Mouse (Mus musculus): Measurements from ENCODE around the gene Gmip.

The Gmip gene

GRCm38 (mm10) chr8:69808094-69808863, at the start of gene Gmip:
Gmip (plus strand) TSS chr8:69808679.
- DNase-seq (ENCODE audit: low spot score), result no peak

GRCm38 (mm10) chr8:69761814-69762445, 46.5 kb upstream of the Gmip start:
- DNase-seq (ENCODE audit: low spot score), result no peak

- no peak for DNase-seq (ENCODE audit: low spot score)
Measured at GRCm38 (mm10) chr8:69771221-69771620, 37.3 kb upstream of the Gmip start.

- DNase-seq (ENCODE audit: low spot score), result no peak
Measured at GRCm38 (mm10) chr8:69772106-69772505, 36.4 kb upstream of the Gmip start.

GRCm38 (mm10) chr8:69774503-69775148, 33.9 kb upstream of the Gmip start, which contains the start of gene Gm20422:
Gm20422 (minus strand) TSS chr8:69774886.
- peak; percentile 86 for DNase-seq (ENCODE audit: low spot score)

- no peak for DNase-seq (ENCODE audit: low spot score)
Measured at GRCm38 (mm10) chr8:69775149-69775534, 33.3 kb upstream of the Gmip start.

GRCm38 (mm10) chr8:69777111-69777510, 31.4 kb upstream of the Gmip start:
- no peak for DNase-seq (ENCODE audit: low spot score)

GRCm38 (mm10) chr8:69789105-69789504, 19.4 kb upstream of the Gmip start:
- DNase-seq (ENCODE audit: low spot score), result no peak

GRCm38 (mm10) chr8:69789731-69790130, 18.7 kb upstream of the Gmip start:
- no peak for DNase-seq (ENCODE audit: low spot score)

- no peak for DNase-seq (ENCODE audit: low spot score)
Measured at GRCm38 (mm10) chr8:69790364-69790763, 18.1 kb upstream of the Gmip start.

GRCm38 (mm10) chr8:69790773-69791367, 17.6 kb upstream of the Gmip start, which contains the start of the genes Atp13a1 and Zfp866:
Atp13a1 (plus strand) TSS chr8:69791163.
Zfp866 (minus strand) TSS chr8:69791178.
- peak; percentile 65 for DNase-seq (ENCODE audit: low spot score)

- DNase-seq (ENCODE audit: low spot score), result no peak
Measured at GRCm38 (mm10) chr8:69791415-69792068, 16.9 kb upstream of the Gmip start.

- DNase-seq (ENCODE audit: low spot score), result no peak
Measured at GRCm38 (mm10) chr8:69793666-69794065, 14.8 kb upstream of the Gmip start.

GRCm38 (mm10) chr8:69794096-69794495, 14.4 kb upstream of the Gmip start:
- DNase-seq (ENCODE audit: low spot score), result no peak

GRCm38 (mm10) chr8:69794901-69795300, 13.6 kb upstream of the Gmip start:
- no peak for DNase-seq (ENCODE audit: low spot score)

GRCm38 (mm10) chr8:69796721-69797345, 11.6 kb upstream of the Gmip start:
- DNase-seq (ENCODE audit: low spot score), result no peak

GRCm38 (mm10) chr8:69797661-69798060, 10.8 kb upstream of the Gmip start:
- no peak for DNase-seq (ENCODE audit: low spot score)

- no peak for DNase-seq (ENCODE audit: low spot score)
Measured at GRCm38 (mm10) chr8:69799261-69799660, 9.2 kb upstream of the Gmip start.

GRCm38 (mm10) chr8:69799946-69800345, 8.5 kb upstream of the Gmip start:
- DNase-seq (ENCODE audit: low spot score), result no peak

GRCm38 (mm10) chr8:69801796-69802195, 6.7 kb upstream of the Gmip start:
- no peak for DNase-seq (ENCODE audit: low spot score)

GRCm38 (mm10) chr8:69802216-69802615, 6.3 kb upstream of the Gmip start:
- no peak for DNase-seq (ENCODE audit: low spot score)

- no peak for DNase-seq (ENCODE audit: low spot score)
Measured at GRCm38 (mm10) chr8:69803366-69803765, 5.1 kb upstream of the Gmip start.

Measured in layer of hippocampus, adult 9-10 months (tissue).